Mouse (Mus musculus): ENCODE measurements at regions not wholly inside any gene's neighbourhood (a gene's known extent, or its start where the extent isn't known, plus 50 kb on each side); places are given as distances from the start of the nearest gene placed in this dataset.

DNA sequence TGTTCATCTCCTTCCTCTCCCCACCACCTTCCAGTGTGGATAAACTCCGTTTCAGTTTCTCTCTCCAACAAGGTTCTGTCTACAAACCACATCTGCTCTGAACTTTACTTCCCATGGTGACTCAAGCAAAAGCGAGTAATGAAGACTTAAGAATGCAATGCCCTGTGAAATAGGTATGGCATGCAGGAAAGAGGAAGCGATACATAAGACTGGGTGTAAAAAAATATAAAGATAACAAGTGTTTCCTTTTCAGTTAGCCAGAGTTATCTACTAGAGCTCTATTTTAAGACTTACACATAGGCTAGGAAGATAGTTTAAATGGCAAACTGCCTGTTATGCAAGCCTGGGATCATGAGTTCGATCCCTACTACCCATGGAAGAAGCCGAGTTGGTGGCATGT is 65.3 kb upstream of the Gls start:
- H3K27ac ChIP-seq (replicated peaks): no peak overlapping the region
- H3K9me3 ChIP-seq: no peaks in the 10 kb centered on the region
- WGBS: 88% methylated on average over 5 of the region's 5 CpGs
- H3K4me1 ChIP-seq: peaks cover 4% of the 10 kb centered on the region; the same call in 1 of the 2 replicates
- no peak for DNase-seq (ENCODE audit: low spot score)
- H3K36me3 ChIP-seq (replicated peaks): no peaks in the 10 kb centered on the region
- H3K4me3 ChIP-seq: no peak overlapping the region
- H3K27me3 ChIP-seq (replicated peaks; ENCODE audit: low read depth, poor library complexity, severe bottlenecking): no peaks in the 10 kb centered on the region

DNA sequence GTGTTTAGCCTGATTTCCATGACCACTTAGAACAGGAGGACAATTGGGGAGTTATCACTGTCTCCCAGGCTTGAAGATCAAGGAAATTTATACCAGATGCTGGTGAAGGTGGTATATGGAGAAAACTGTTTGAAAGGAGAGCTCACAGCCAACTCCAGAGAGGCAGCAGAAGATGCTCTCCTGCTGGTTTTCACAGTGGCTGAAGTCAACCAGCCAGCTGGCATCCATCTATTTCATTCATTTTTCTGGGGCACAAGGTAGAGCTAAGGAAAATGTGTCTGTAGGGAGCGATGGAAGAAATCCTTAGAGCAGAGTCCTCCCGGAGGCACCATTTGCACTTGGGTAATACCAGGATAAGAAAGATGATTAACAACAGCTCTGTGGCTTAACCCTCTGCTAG is 63.1 kb upstream of the Gls start:
- Histone ChIP-seq H3K4me3 (no peak overlapping the region), H3K9me3 (no peaks in the 10 kb centered on the region), H3K27ac (replicated peaks) (no peak overlapping the region), H3K27me3 (replicated peaks; ENCODE audit: low read depth, poor library complexity, severe bottlenecking) (no peaks in the 10 kb centered on the region), H3K36me3 (replicated peaks) (no peaks in the 10 kb centered on the region), H3K4me1 (peaks cover 6% of the 10 kb centered on the region; the same call in 1 of the 2 replicates)
- WGBS: 57% methylated on average over 2 of the region's 2 CpGs
- DNase-seq (ENCODE audit: low spot score): no peak

DNA sequence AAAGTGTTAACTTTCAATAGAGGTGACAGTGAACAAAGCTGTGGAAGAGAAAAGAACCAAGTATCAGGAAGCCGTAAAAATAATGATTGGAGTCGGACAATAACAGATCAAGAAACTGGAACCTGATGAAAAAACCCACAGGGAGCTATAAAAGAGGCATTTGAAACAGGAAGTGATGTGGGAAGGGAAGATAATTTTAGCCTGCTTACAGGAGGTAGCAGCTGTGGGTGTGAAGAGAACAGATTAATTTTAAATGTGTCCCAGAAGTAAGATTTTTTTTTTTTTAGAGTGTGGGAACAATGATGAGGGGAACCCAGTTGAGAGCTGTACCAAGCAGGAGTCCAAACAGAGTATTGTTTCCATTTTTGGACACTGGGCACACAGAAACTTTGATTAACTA is 61.5 kb upstream of the Gls start:
- H3K27me3 ChIP-seq (replicated peaks; ENCODE audit: low read depth, poor library complexity, severe bottlenecking): no peaks in the 10 kb centered on the region
- DNase-seq (ENCODE audit: low spot score): no peak
- no peak overlapping the region for H3K27ac ChIP-seq (replicated peaks)
- WGBS: 89% methylated on average over 2 of the region's 2 CpGs
- H3K4me1 ChIP-seq: peaks cover 6% of the 10 kb centered on the region; the same call in 1 of the 2 replicates
- no peaks in the 10 kb centered on the region for H3K36me3 ChIP-seq (replicated peaks)
- no peak overlapping the region for H3K4me3 ChIP-seq
- H3K9me3 ChIP-seq: no peaks in the 10 kb centered on the region

DNA sequence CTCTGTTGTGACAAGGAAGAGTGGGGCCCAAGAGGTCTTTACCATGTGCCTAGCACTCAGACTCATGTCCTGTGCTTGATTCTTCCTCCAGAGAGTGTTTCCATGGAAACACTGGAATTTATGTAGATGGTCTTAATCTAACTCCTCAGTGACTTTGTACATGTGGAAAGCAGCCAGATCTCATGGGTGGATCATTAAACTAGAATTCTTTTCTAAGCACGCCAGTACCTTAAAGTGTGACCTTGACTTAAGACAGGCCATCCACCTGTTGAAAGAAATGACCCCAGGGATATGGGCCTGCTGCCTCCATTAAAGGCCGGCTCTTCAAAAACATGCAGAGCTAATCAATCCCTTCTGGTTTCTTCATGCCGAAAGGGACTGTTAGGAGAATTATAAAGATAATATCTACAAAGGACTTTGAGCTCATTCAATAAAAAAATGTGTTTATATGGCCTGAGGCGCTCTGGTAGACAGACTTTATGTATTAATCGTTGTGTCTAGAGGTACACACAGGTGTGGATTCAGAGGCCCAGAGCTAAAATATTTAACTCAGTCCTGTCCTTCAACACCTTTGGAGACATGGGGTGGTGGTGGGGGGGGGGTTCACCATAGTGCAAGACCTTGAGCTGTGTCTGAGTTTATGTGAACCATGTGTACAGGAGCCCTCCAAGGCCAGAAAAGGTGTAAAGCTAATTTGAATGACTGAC is 60.5 kb upstream of the Gls start:
- Histone ChIP-seq H3K36me3 (replicated peaks) (no peaks in the 10 kb centered on the region), H3K9me3 (no peaks in the 10 kb centered on the region), H3K4me1 (peaks cover 6% of the 10 kb centered on the region; the same call in 1 of the 2 replicates), H3K4me3 (no peak overlapping the region), H3K27ac (replicated peaks) (no peak overlapping the region), H3K27me3 (replicated peaks; ENCODE audit: low read depth, poor library complexity, severe bottlenecking) (no peaks in the 10 kb centered on the region)
- 68% methylated on average over 5 of the region's 5 CpGs for whole genome bisulfite sequencing
- DNase-seq (ENCODE audit: low spot score): no peak
